ENCODE assay signal across 19 mouse cellular contexts in the genomic region with DNA sequence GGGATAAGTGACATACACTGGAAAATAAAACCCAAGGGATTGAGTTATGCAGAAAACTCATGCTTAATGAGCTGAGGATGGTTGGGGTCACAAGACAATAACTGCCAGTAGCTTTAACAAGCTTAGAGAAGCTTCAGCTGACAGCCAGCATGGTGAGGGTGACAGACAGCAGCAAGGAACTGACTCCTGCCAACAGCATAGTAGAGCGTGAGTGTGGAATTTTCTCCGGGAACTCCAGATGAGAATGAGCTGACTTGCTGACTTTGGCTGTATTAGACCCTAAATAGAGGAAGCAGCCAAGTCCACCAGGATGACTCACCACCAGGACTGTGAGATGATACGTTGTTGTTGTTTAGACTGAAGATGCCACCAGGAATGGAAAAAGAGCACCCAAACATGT.
DNase-seq lines count a peak whose midpoint lies in the region; ATAC-seq and TF ChIP-seq lines count a peak whose summit lies in the region.
"Had no signal": no experiment of that assay in that cellular context is flagged by ENCODE, and none has a peak within 500 bp of the region (broad histone marks: within the 10 kb centered on the region; RNA-seq: fewer than 3 reads in every experiment).

No protein-coding gene starts in this region.

- no peaks in the 10 kb centered on the region for H3K36me3 ChIP-seq in heart, embryonic 10.5 days
- H3K36me3 ChIP-seq: embryonic facial prominence, embryonic 12.5 days; hindbrain, embryonic 15.5 days; neural tube, embryonic 12.5 days had no signal

- no peaks in the 10 kb centered on the region for H3K4me1 ChIP-seq in heart, embryonic 10.5 days
- H3K4me1 ChIP-seq: embryonic facial prominence, embryonic 12.5 days; hindbrain, embryonic 15.5 days; neural tube, embryonic 12.5 days had no signal

- H3K4me3 ChIP-seq in heart, embryonic 10.5 days: no peak overlapping the region
- no peak overlapping the region for H3K4me3 ChIP-seq in layer of hippocampus, adult 2 months
- H3K4me3 ChIP-seq: embryonic facial prominence, embryonic 12.5 days; erythroblast, embryonic 14.5 days; hindbrain, embryonic 15.5 days; neural tube, embryonic 12.5 days had no signal

- no peak for ATAC-seq in frontal cortex, adult (ENCODE audit: low TSS enrichment)
- ATAC-seq: forebrain, postnatal 0 days; intestine, embryonic 16.5 days had no signal

- no peak for TF ChIP-seq CTCF in layer of hippocampus, adult 2 months (conservative IDR thresholded peaks at IDR 0.05)

- WGBS in heart, embryonic 10.5 days: 55% methylated on average over 3 of the region's 3 CpGs

- H3K27ac ChIP-seq in heart, embryonic 10.5 days: no peak overlapping the region
- H3K27ac ChIP-seq in layer of hippocampus, adult 2 months: no peak overlapping the region
- H3K27ac ChIP-seq: embryonic facial prominence, embryonic 12.5 days; hindbrain, embryonic 15.5 days; neural tube, embryonic 12.5 days had no signal

- H3K27me3 ChIP-seq in heart, embryonic 10.5 days (ENCODE audit: insufficient read depth, poor library complexity, severe bottlenecking): no peaks in the 10 kb centered on the region
- H3K27me3 ChIP-seq: embryonic facial prominence, embryonic 12.5 days; hindbrain, embryonic 15.5 days; neural tube, embryonic 12.5 days had no signal

- peak; percentile 8 for DNase-seq in heart, postnatal 4 days
- DNase-seq in heart, embryonic 10.5 days (ENCODE audit: low spot score): no peak
- DNase-seq in 3T3-L1 (ENCODE audit: low read depth, low spot score) (peak; percentile 27), adipocyte (ENCODE audit: low spot score) (peak; percentile 10)
- peak; percentile 32 for DNase-seq in lung, postnatal 14 days
- no peak for DNase-seq in gastrocnemius, adult 8-10 months (ENCODE audit: low spot score in 2 of 2)
- no peak for DNase-seq in layer of hippocampus, adult 2 months (ENCODE audit: low spot score in 2 of 2)
- DNase-seq: adrenal gland, adult 8-10 months; cerebellum, adult 9-11 months; forebrain, postnatal 0 days; kidney, postnatal 25 days; right cerebral cortex, postnatal 25 days; thymus, adult 2 months had no signal

- no peaks in the 10 kb centered on the region for H3K9me3 ChIP-seq in heart, embryonic 10.5 days
- H3K9me3 ChIP-seq: embryonic facial prominence, embryonic 12.5 days; hindbrain, embryonic 15.5 days; neural tube, embryonic 12.5 days had no signal

Comparison
In these comparisons a context has a peak if more than half of its experiments do, and no peak if none do; other contexts are left out.
1. DNase-seq: peak in heart, postnatal 4 days (single experiment), 3T3-L1 (single experiment), adipocyte (single experiment) and lung, postnatal 14 days (single experiment); none in heart, embryonic 10.5 days (single experiment), gastrocnemius, adult 8-10 months (0 of 2) and layer of hippocampus, adult 2 months (0 of 2).